Mouse (Mus musculus) midbrain, embryonic 13.5 days (tissue): ENCODE measurements around the gene Rps11. TPM values are rescaled to one million over a fixed set of nuclear protein-coding genes. Genes with fewer than 3 reads are reported as not detected.
"Not testable (repeated sequence)": the region's sequence is repeated elsewhere in the genome, so short reads cannot be mapped to it uniquely, and the experiment has no call there.

Source experiments
- ATAC-seq: fragments of 200-750 bp; cut with Nextera tagmentation; 2 replicates; pipeline ENCODE4 v1.8.0; 2017; ENCODE audit warnings: mild to moderate bottlenecking, moderate TSS enrichment, moderate library complexity
- H3K27ac ChIP-seq: fragments of 300-500 bp; sonication (generic); 2 replicates; pipeline ENCODE4 v1.5.1; 2015; ENCODE audit warnings: inconsistent platforms, mild to moderate bottlenecking, moderate library complexity
- H3K27me3 ChIP-seq: fragments of 300-500 bp; sonication (generic); 2 replicates; pipeline ENCODE4 v1.6.1; 2015; ENCODE audit warnings: mild to moderate bottlenecking, inconsistent platforms
- H3K36me3 ChIP-seq: fragments of 300-500 bp; sonication (generic); 2 replicates; pipeline ENCODE4 v1.6.1; 2015; ENCODE audit warnings: mild to moderate bottlenecking, inconsistent platforms
- H3K4me1 ChIP-seq: fragments of 300-500 bp; sonication (generic); replicated peaks from 2 replicates; pipeline ENCODE4 v1.6.1; 2015; ENCODE audit warnings: inconsistent platforms
- H3K4me2 ChIP-seq: fragments of 300-500 bp; sonication (generic); replicated peaks from 2 replicates; pipeline ENCODE4 v1.6.1; 2015; ENCODE audit warnings: moderate library complexity, mild to moderate bottlenecking, inconsistent platforms
- H3K4me3 ChIP-seq: fragments of 300-500 bp; sonication (generic); replicated peaks from 2 replicates; pipeline ENCODE4 v1.5.1; 2015; ENCODE audit warnings: mild to moderate bottlenecking, inconsistent platforms
- H3K9ac ChIP-seq: fragments of 300-500 bp; sonication (generic); replicated peaks from 2 replicates; pipeline ENCODE4 v1.6.1; 2015; ENCODE audit warnings: mild to moderate bottlenecking, inconsistent platforms
- H3K9me3 ChIP-seq: fragments of 300-500 bp; sonication (generic); 2 replicates; pipeline ENCODE4 v1.6.1; 2016; ENCODE audit warnings: mild to moderate bottlenecking, inconsistent platforms
- WGBS: fragments of 180-500 bp; shearing (Covaris S2); methylation state at CpG from one replicate; pipeline ENCODE4 v1.1.7; 2015; 5-methylcytosine and 5-hydroxymethylcytosine counted together
- polyA plus RNA-seq: library from polyadenylated mRNA; unstranded; fragments of >200 nt; fragmentation: Nextera tagmentation; extraction: Ambion mirVana; gene quantifications from 2 replicates; pipeline ENCODE4 v1.2.1, GENCODE M21; 2015

The Rps11 gene
- polyA plus RNA-seq = 1,074 TPM in 2 replicates

DNA sequence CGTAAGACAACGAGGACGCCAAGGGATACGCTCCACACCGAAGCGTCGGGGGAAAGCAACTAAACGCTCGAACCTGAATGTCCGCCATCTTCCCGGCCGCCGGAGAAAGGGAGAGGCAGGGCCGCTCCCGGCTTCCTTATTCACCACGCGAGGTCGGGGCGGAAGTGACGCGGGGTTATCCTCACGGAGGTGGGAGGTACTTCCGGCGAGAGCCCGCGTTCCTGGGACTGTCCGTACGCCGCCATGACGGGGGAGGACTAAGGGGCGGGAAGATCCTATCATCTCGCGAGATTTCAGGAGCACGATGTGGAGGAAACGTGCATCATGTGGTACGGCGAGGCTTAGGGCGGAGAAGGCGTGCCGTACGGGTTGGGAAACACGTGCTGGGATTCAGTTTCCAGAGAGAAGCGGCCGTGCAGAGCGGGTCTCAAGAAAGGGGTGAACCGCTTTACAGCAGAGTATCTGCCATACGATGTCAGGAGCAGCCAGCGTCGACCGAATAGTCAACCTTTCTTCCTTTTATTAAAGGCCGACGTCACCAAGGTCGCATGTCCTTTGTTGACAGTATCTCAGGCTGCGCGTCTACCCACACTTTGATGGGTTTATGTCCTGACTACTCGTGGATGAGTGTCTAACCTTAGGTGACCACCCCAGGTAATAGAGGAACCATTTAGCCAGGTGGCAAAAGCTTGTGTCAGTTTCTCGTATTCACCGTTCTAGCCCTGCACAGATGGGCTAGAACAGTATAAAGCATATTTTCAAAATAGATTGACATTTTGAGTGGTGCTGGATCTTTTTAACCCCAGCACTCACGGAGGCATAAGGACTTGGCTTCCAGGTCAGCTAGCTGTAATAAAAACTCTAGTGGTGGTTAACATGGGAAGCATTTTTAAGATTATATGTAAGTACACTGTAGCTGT, at the start of gene Rps11:
TSS of gene Rps11 (minus strand) at position 216 of the 920 bp plus-strand sequence.
- Histone ChIP-seq H3K9ac (peak within 1 kb of the TSS; percentile 96), H3K4me2 (peak within 1 kb of the TSS; percentile 83), H3K9me3 (no peaks in the 10 kb centered on the region), H3K36me3 (peaks cover 63% of the 10 kb centered on the region), H3K27ac (peak within 1 kb of the TSS; percentile 89), H3K27me3 (no peaks in the 10 kb centered on the region), H3K4me1 (peaks cover 58% of the 10 kb centered on the region), H3K4me3 (peak within 1 kb of the TSS; percentile 89)
- peak; percentile 88 for ATAC-seq
- under 1% methylated on average over 59 of the region's 59 CpGs for WGBS

- ATAC-seq, H3K4me2 ChIP-seq, H3K4me3 ChIP-seq, H3K27ac ChIP-seq, H3K9ac ChIP-seq, H3K36me3 ChIP-seq, H3K9me3 ChIP-seq: not testable (repeated sequence)
- peaks cover 83% of the 10 kb centered on the region for H3K27me3 ChIP-seq
- H3K4me1 ChIP-seq = peaks cover 21% of the 10 kb centered on the region
- 55% methylated on average over 1 of the region's 1 CpGs for WGBS
Measured at GRCm38 (mm10) chr7:45173772-45174171, 49.5 kb upstream of the Rps11 start.

- no peak overlapping the region for H3K4me2 ChIP-seq
- no peak overlapping the region for H3K27ac ChIP-seq
- peaks cover 6% of the 10 kb centered on the region; the same call in 1 of the 2 replicates for H3K9me3 ChIP-seq
- peaks cover 29% of the 10 kb centered on the region for H3K4me1 ChIP-seq
- H3K9ac ChIP-seq = no peak overlapping the region
- H3K4me3 ChIP-seq = no peak overlapping the region
- WGBS = 64% methylated on average over 7 of the region's 7 CpGs
- no peak for ATAC-seq
- H3K27me3 ChIP-seq = peaks cover 83% of the 10 kb centered on the region
- H3K36me3 ChIP-seq = no peaks in the 10 kb centered on the region
Measured at GRCm38 (mm10) chr7:45172974-45173373, 48.7 kb upstream of the Rps11 start.

DNA sequence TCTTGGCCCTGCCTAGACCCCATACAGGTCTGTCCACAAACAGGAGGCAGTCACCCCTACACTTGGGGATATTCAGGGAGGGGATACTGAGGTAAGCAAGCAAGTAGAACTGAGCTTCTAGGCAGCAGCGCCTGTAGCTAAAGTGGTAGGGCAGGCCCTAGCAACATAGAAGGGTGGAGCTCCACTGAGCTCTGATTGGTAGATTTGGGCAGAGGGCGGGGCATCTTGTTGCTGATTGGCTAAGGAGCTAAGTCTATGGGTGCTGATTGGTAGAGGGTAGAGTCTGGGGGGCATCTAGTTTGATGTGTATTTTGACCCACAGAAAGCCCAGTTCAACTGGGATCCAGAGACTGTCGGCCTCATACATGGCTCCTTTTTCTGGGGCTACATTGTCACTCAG, 45.3 kb upstream of the Rps11 start:
- no peak for ATAC-seq
- no peak overlapping the region for H3K9ac ChIP-seq
- peaks cover 19% of the 10 kb centered on the region for H3K4me1 ChIP-seq
- H3K36me3 ChIP-seq = no peaks in the 10 kb centered on the region
- no peak overlapping the region for H3K4me3 ChIP-seq
- peaks cover 6% of the 10 kb centered on the region; the same call in 1 of the 2 replicates for H3K9me3 ChIP-seq
- H3K27ac ChIP-seq = no peak overlapping the region
- whole genome bisulfite sequencing = 91% methylated on average over 3 of the region's 3 CpGs
- H3K4me2 ChIP-seq = no peak overlapping the region
- H3K27me3 ChIP-seq = peaks cover 83% of the 10 kb centered on the region

GRCm38 (mm10) chr7:45168656-45169055, 44.4 kb upstream of the Rps11 start:
- Histone ChIP-seq H3K36me3 (no peaks in the 10 kb centered on the region), H3K4me2 (peak overlapping the region; percentile 28), H3K27ac (no peak overlapping the region), H3K9ac (no peak overlapping the region), H3K4me3 (peak overlapping the region; percentile 15), H3K27me3 (peaks cover 83% of the 10 kb centered on the region), H3K9me3 (peaks cover 6% of the 10 kb centered on the region; the same call in 1 of the 2 replicates), H3K4me1 (peaks cover 25% of the 10 kb centered on the region)
- 4% methylated on average over 24 of the region's 24 CpGs for WGBS
- ATAC-seq = no peak

- H3K4me3 ChIP-seq = no peak overlapping the region
- peaks cover 6% of the 10 kb centered on the region; the same call in 1 of the 2 replicates for H3K9me3 ChIP-seq
- 2% methylated on average over 19 of the region's 19 CpGs for WGBS
- H3K27ac ChIP-seq = no peak overlapping the region
- no peaks in the 10 kb centered on the region for H3K36me3 ChIP-seq
- H3K9ac ChIP-seq = no peak overlapping the region; the same call in 1 of the 2 replicates
- peaks cover 91% of the 10 kb centered on the region for H3K27me3 ChIP-seq
- peaks cover 27% of the 10 kb centered on the region for H3K4me1 ChIP-seq
- H3K4me2 ChIP-seq = peak overlapping the region; percentile 25
- ATAC-seq = 0 out of 2 replicates have a peak, but pooled peaks have one; percentile 7
Measured at GRCm38 (mm10) chr7:45167761-45168445, 43.7 kb upstream of the Rps11 start.

GRCm38 (mm10) chr7:45166950-45167401, 42.7 kb upstream of the Rps11 start:
- H3K27me3 ChIP-seq = peaks cover 90% of the 10 kb centered on the region
- no peak overlapping the region for H3K4me3 ChIP-seq
- H3K4me2 ChIP-seq = no peak overlapping the region
- ATAC-seq = no peak
- H3K27ac ChIP-seq = no peak overlapping the region
- peaks cover 34% of the 10 kb centered on the region for H3K4me1 ChIP-seq
- H3K9ac ChIP-seq = no peak overlapping the region
- H3K9me3 ChIP-seq = peaks cover 6% of the 10 kb centered on the region; the same call in 1 of the 2 replicates
- H3K36me3 ChIP-seq = no peaks in the 10 kb centered on the region
- WGBS = 20% methylated on average over 10 of the region's 10 CpGs

DNA sequence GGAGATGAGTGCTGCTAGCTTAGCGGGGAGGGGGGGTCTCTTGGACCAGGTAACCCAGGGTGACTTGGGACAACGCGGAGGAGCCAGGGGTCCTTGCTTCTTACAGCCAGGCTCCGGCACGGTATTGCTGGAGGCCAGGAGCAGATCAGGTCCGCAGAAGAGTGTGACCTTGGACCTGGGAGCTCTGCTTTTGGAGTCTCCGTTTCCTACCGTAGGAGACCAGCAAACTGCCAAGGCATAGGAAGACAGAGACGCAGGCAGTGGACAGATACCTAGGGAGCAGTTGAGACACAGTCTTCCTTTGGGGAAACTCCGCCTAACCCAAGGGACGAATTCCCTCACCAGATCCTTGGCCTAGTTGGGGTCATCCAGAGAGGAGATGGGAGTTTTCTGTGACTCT, 41.5 kb upstream of the Rps11 start:
- 44% methylated on average over 11 of the region's 11 CpGs for WGBS
- no peak overlapping the region for H3K27ac ChIP-seq
- H3K4me2 ChIP-seq = no peak overlapping the region
- H3K4me1 ChIP-seq = peaks cover 34% of the 10 kb centered on the region
- peaks cover 6% of the 10 kb centered on the region; the same call in 1 of the 2 replicates for H3K9me3 ChIP-seq
- ATAC-seq = no peak
- peaks cover 84% of the 10 kb centered on the region for H3K27me3 ChIP-seq
- no peaks in the 10 kb centered on the region for H3K36me3 ChIP-seq
- H3K4me3 ChIP-seq = no peak overlapping the region
- no peak overlapping the region for H3K9ac ChIP-seq

DNA sequence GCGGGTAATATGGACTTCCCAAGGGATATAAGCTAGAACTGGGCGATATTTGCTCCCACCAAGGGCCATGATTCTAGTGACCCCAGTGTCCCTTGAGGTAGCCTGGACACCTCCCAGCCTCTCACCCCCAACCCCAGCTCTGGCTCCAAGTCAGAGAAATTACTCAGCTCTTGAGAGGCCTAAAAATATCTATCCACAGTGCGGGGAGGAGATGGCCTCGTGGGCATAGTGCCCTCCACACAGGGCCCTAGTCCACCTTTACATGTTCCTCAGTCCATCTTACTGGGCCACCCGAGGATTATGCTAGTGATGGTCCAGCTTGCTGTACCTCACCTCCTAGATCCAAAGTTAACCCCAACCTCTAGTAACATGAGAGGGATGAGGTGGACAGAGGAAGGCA, 40.6 kb upstream of the Rps11 start:
- ATAC-seq = no peak
- H3K9me3 ChIP-seq = peaks cover 1% of the 10 kb centered on the region; the same call in 1 of the 2 replicates
- H3K4me3 ChIP-seq = no peak overlapping the region
- WGBS = 68% methylated on average over 5 of the region's 5 CpGs
- peaks cover 75% of the 10 kb centered on the region for H3K27me3 ChIP-seq
- peaks cover 34% of the 10 kb centered on the region for H3K4me1 ChIP-seq
- H3K36me3 ChIP-seq = peaks cover 5% of the 10 kb centered on the region; the same call in 1 of the 2 replicates
- no peak overlapping the region for H3K9ac ChIP-seq
- no peak overlapping the region for H3K27ac ChIP-seq
- H3K4me2 ChIP-seq = no peak overlapping the region

- H3K9me3 ChIP-seq = no peaks in the 10 kb centered on the region
- peaks cover 14% of the 10 kb centered on the region for H3K36me3 ChIP-seq
- peak within 1 kb of the TSS; percentile 67 for H3K4me2 ChIP-seq
- no peak for ATAC-seq
- peaks cover 66% of the 10 kb centered on the region for H3K27me3 ChIP-seq
- WGBS = 2% methylated on average over 41 of the region's 41 CpGs
- peak within 1 kb of the TSS; percentile 37 for H3K4me3 ChIP-seq
- H3K27ac ChIP-seq = no peak within 1 kb of the TSS
- peak within 1 kb of the TSS; percentile 64 for H3K9ac ChIP-seq
- H3K4me1 ChIP-seq = peaks cover 34% of the 10 kb centered on the region
Measured at GRCm38 (mm10) chr7:45163735-45164490, 39.7 kb upstream of the Rps11 start, which contains the start of gene Slc17a7. TSS of gene Slc17a7 (plus strand) at chr7:45163949.

DNA sequence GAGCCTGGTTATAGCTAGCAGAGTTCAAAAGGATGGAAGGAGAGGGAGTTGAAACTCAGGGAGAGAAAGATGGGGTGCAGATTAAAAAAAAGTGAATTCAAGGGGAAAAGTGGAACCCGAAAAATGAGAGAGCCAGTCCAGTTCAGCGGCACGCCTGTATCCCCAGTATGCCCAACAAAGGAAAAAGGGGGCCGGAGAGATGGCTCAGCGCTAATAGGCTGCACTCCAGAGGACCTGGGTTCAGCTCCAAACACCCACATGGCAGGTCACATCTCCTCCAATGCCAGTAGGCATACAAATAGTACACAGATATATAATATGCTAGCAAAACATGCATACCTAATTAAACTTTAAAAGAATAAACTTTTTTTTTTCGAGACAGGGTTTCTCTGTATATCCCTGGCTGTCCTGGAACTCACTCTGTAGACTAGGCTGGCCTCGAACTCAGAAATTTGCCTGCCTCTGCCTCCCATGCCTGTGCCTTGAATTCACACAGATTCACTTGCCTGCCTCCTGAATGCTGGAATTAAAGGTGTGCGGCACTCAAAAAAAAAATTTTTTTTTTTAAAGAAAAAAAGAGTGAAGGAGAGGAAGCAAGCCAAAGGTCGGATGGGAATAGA, 38.9 kb upstream of the Rps11 start:
- 75% methylated on average over 9 of the region's 9 CpGs for WGBS
- Histone ChIP-seq H3K27ac (no peak overlapping the region), H3K36me3 (peaks cover 22% of the 10 kb centered on the region), H3K4me2 (no peak overlapping the region), H3K27me3 (peaks cover 58% of the 10 kb centered on the region), H3K9ac (no peak overlapping the region), H3K4me3 (no peak overlapping the region), H3K9me3 (no peaks in the 10 kb centered on the region), H3K4me1 (peaks cover 26% of the 10 kb centered on the region)
- no peak for ATAC-seq
